Mouse (Mus musculus): ENCODE data around the gene Rad23b. TPM values are rescaled to one million over a fixed set of nuclear protein-coding genes. Genes with fewer than 3 reads are reported as not detected.

Rad23b gene
- total and polyA plus RNA-seq, 2 experiments from 2014 or later = 95.9 to 222 TPM

- ATAC-seq (no peak), DNase-seq (no peak)
- Histone ChIP-seq H3K36me3 (ENCODE audit: insufficient read depth) (0 out of 2 replicates have a peak, but pooled peaks cover 3% of the 10 kb centered on the region), H3K27ac (ENCODE audit: low read depth, low read length) (no peak overlapping the region), H3K4me1 (ENCODE audit: insufficient read depth) (peaks cover 5% of the 10 kb centered on the region), H3K9me3 (ENCODE audit: low read length) (no peaks in the 10 kb centered on the region), H3K4me2 (ENCODE audit: low read depth) (no peak overlapping the region), H3K9ac (no peak overlapping the region), H3K27me3 (ENCODE audit: insufficient read depth, low read length) (no peaks in the 10 kb centered on the region), H3K4me3 (ENCODE audit: low read depth, low read length) (no peak overlapping the region)
- WGBS = 94% methylated on average over 1 of the region's 1 CpGs
- TF ChIP-seq CTCF (IDR thresholded peaks at IDR 0.05; ENCODE audit: low read depth) = no peak
These were observed 6.0 kb downstream of the Rad23b start for GRCm38 (mm10) chr4:55355845-55356244.

GRCm38 (mm10) chr4:55356726-55357125 lies 6.9 kb downstream of the Rad23b start:
- ATAC-seq = no peak
- Histone ChIP-seq H3K9me3 (ENCODE audit: low read length) (no peaks in the 10 kb centered on the region), H3K9ac (no peak overlapping the region), H3K27me3 (ENCODE audit: insufficient read depth, low read length) (no peaks in the 10 kb centered on the region), H3K4me2 (ENCODE audit: low read depth) (no peak overlapping the region), H3K36me3 (ENCODE audit: insufficient read depth) (0 out of 2 replicates have a peak, but pooled peaks cover 3% of the 10 kb centered on the region), H3K27ac (ENCODE audit: low read depth, low read length) (no peak overlapping the region), H3K4me3 (ENCODE audit: low read depth, low read length) (no peak overlapping the region), H3K4me1 (ENCODE audit: insufficient read depth) (peaks cover 3% of the 10 kb centered on the region)
- TF ChIP-seq CTCF (IDR thresholded peaks at IDR 0.05; ENCODE audit: low read depth) = no peak
- WGBS = 94% methylated on average over 3 of the region's 3 CpGs
- DNase-seq = no peak

- Histone ChIP-seq H3K27ac (ENCODE audit: low read depth, low read length) (no peak overlapping the region), H3K4me3 (ENCODE audit: low read depth, low read length) (no peak overlapping the region), H3K27me3 (ENCODE audit: insufficient read depth, low read length) (no peaks in the 10 kb centered on the region), H3K9ac (no peak overlapping the region), H3K36me3 (ENCODE audit: insufficient read depth) (0 out of 2 replicates have a peak, but pooled peaks cover 3% of the 10 kb centered on the region), H3K9me3 (ENCODE audit: low read length) (no peaks in the 10 kb centered on the region), H3K4me2 (ENCODE audit: low read depth) (no peak overlapping the region), H3K4me1 (ENCODE audit: insufficient read depth) (no peaks in the 10 kb centered on the region)
- TF ChIP-seq CTCF (IDR thresholded peaks at IDR 0.05; ENCODE audit: low read depth) = no peak
- ATAC-seq = no peak
- 98% methylated on average over 4 of the region's 4 CpGs for WGBS
- DNase-seq = no peak
These were observed 14.0 kb downstream of the Rad23b start for GRCm38 (mm10) chr4:55363866-55364265.

GRCm38 (mm10) chr4:55364374-55364773 lies 14.5 kb downstream of the Rad23b start:
- Histone ChIP-seq H3K4me3 (ENCODE audit: low read depth, low read length) (no peak overlapping the region), H3K27me3 (ENCODE audit: insufficient read depth, low read length) (no peaks in the 10 kb centered on the region), H3K9me3 (ENCODE audit: low read length) (no peaks in the 10 kb centered on the region), H3K9ac (no peak overlapping the region), H3K27ac (ENCODE audit: low read depth, low read length) (no peak overlapping the region), H3K36me3 (ENCODE audit: insufficient read depth) (0 out of 2 replicates have a peak, but pooled peaks cover 3% of the 10 kb centered on the region), H3K4me1 (ENCODE audit: insufficient read depth) (no peaks in the 10 kb centered on the region), H3K4me2 (ENCODE audit: low read depth) (no peak overlapping the region)
- ATAC-seq = no peak
- DNase-seq = peak; percentile 7
- WGBS = 95% methylated on average over 4 of the region's 4 CpGs
- TF ChIP-seq CTCF (IDR thresholded peaks at IDR 0.05; ENCODE audit: low read depth) = no peak; the same call in 1 of the 2 replicates

- DNase-seq = no peak
- WGBS = 59% methylated on average over 1 of the region's 1 CpGs
- Histone ChIP-seq H3K27me3 (ENCODE audit: insufficient read depth, low read length) (no peaks in the 10 kb centered on the region), H3K9ac (no peak overlapping the region), H3K9me3 (ENCODE audit: low read length) (no peaks in the 10 kb centered on the region), H3K4me3 (ENCODE audit: low read depth, low read length) (no peak overlapping the region), H3K36me3 (ENCODE audit: insufficient read depth) (peaks cover 4% of the 10 kb centered on the region; the same call in 1 of the 2 replicates), H3K27ac (ENCODE audit: low read depth, low read length) (no peak overlapping the region), H3K4me1 (ENCODE audit: insufficient read depth) (no peaks in the 10 kb centered on the region), H3K4me2 (ENCODE audit: low read depth) (no peak overlapping the region)
- no peak for TF ChIP-seq CTCF (IDR thresholded peaks at IDR 0.05; ENCODE audit: low read depth)
- no peak for ATAC-seq
These were observed 16.2 kb downstream of the Rad23b start for GRCm38 (mm10) chr4:55366014-55366413.

GRCm38 (mm10) chr4:55370127-55370526 lies 20.3 kb downstream of the Rad23b start:
- no peak overlapping the region for H3K4me2 ChIP-seq (ENCODE audit: low read depth)
- peaks cover 8% of the 10 kb centered on the region for H3K36me3 ChIP-seq (ENCODE audit: insufficient read depth)
- DNase-seq (no peak), ATAC-seq (no peak)
- WGBS = 89% methylated on average over 3 of the region's 3 CpGs
- H3K9me3 ChIP-seq (ENCODE audit: low read length) = no peaks in the 10 kb centered on the region
- no peaks in the 10 kb centered on the region for H3K4me1 ChIP-seq (ENCODE audit: insufficient read depth)
- TF ChIP-seq CTCF (IDR thresholded peaks at IDR 0.05; ENCODE audit: low read depth) = no peak
- H3K27ac ChIP-seq (ENCODE audit: low read depth, low read length) = no peak overlapping the region
- no peaks in the 10 kb centered on the region for H3K27me3 ChIP-seq (ENCODE audit: insufficient read depth, low read length)
- no peak overlapping the region for H3K4me3 ChIP-seq (ENCODE audit: low read depth, low read length)
- H3K9ac ChIP-seq = no peak overlapping the region

GRCm38 (mm10) chr4:55371355-55371754 lies 21.5 kb downstream of the Rad23b start:
- no peak for ATAC-seq
- Histone ChIP-seq H3K36me3 (ENCODE audit: insufficient read depth) (peaks cover 8% of the 10 kb centered on the region), H3K9ac (no peak overlapping the region), H3K27ac (ENCODE audit: low read depth, low read length) (no peak overlapping the region), H3K4me1 (ENCODE audit: insufficient read depth) (no peaks in the 10 kb centered on the region), H3K4me2 (ENCODE audit: low read depth) (no peak overlapping the region), H3K9me3 (ENCODE audit: low read length) (no peaks in the 10 kb centered on the region), H3K4me3 (ENCODE audit: low read depth, low read length) (no peak overlapping the region), H3K27me3 (ENCODE audit: insufficient read depth, low read length) (no peaks in the 10 kb centered on the region)
- no peak for TF ChIP-seq CTCF (IDR thresholded peaks at IDR 0.05; ENCODE audit: low read depth)
- no peak for DNase-seq
- 70% methylated on average over 7 of the region's 7 CpGs for WGBS

All from forebrain, postnatal 0 days (tissue).